ENCODE assay signal across 8 mouse cellular contexts in the genomic region with DNA sequence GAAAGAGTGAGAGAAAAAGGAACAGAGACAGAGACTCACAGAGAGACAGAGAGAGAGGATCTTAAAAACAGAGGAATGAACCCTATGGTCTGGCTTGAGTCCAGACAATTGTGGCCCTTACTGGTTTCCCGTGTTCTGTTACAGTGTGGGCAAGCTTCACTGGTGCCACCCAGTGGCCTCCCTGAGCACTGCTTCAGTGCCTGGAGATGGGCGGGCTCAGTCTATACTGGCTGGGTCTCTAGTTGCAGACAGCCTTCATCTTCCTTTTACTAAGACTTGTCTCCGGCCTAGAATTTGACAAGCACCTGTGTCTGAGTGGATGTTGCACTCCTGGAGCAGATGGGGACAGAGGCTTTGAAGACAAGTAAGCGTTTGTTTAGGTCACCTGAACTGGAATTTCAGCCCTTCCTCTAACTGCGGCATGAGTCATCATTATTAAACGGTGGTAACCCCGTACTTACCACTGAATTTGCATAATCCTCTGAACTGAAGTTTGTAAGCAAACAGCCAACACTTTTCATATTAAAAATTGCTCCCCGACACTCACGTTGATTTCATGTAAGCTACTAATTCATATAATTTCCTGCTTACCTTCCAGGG. TPM values are rescaled to one million over a fixed set of nuclear protein-coding genes. Genes with fewer than 3 reads are reported as not detected.
DNase-seq lines count a peak whose midpoint lies in the region; ATAC-seq lines count a peak whose summit lies in the region.

No protein-coding gene starts in this region.

- H3K27ac ChIP-seq in midbrain, embryonic 12.5 days (replicated peaks) = no peak overlapping the region

- ATAC-seq in midbrain, embryonic 12.5 days (ENCODE audit: low FRiP score, low read depth) = peak; percentile 58; the same call in 1 of the 2 replicates

- H3K4me3 ChIP-seq in midbrain, embryonic 12.5 days = no peak overlapping the region

- H3K36me3 ChIP-seq in midbrain, embryonic 12.5 days = no peaks in the 10 kb centered on the region

- H3K9ac ChIP-seq in midbrain, embryonic 12.5 days (replicated peaks) = no peak overlapping the region

- H3K9me3 ChIP-seq in midbrain, embryonic 12.5 days = no peaks in the 10 kb centered on the region

- H3K4me1 ChIP-seq in midbrain, embryonic 12.5 days = no peaks in the 10 kb centered on the region

- WGBS in midbrain, embryonic 12.5 days = 54% methylated on average over 9 of the region's 9 CpGs

- no peaks in the 10 kb centered on the region for H3K27me3 ChIP-seq in midbrain, embryonic 12.5 days

- intact Hi-C loops in left cerebral cortex, postnatal 4 days (cut with DNase I) = no loop called here

- DNase-seq in urinary bladder, adult 18-20 months (ENCODE audit: low spot score in 2 of 2) = peak; percentile 44 to 55
- DNase-seq in urinary bladder, postnatal 10 days (ENCODE audit: low spot score) = no peak
- peak; percentile 65 to 71 for DNase-seq in cerebellum, postnatal 36 days
- DNase-seq in gastrocnemius, adult 8-10 months (ENCODE audit: low spot score in 2 of 2) = peak; percentile 36 to 57
- DNase-seq in kidney, adult 11 months = peak; percentile 69
- peak; percentile 60 for DNase-seq in left cerebral cortex, postnatal 4 days
- peak; percentile 77 to 87 for DNase-seq in spleen, postnatal 10 days (ENCODE audit: low spot score in 2 of 2)

- no peak overlapping the region for H3K4me2 ChIP-seq in midbrain, embryonic 12.5 days (replicated peaks)

RNA-seq across cellular contexts. Expression of gene Il12a, which starts 18.9 kb away (rescaled TPM):
- total RNA-seq in gastrocnemius, adult 8-10 months (2022) = 10 to 100 TPM in 3 of 4 experiments, 1 to 10 TPM in 1; 8.7 to 12.5 (median 10.7) TPM
- total RNA-seq in left cerebral cortex, postnatal 4 days (2021) = not detected
- polyA plus RNA-seq in midbrain, embryonic 12.5 days (2016; fragmentation: Nextera tagmentation; extraction: Ambion mirVana) = not detected in 2 replicates

Comparison
In these comparisons a context has a peak if more than half of its experiments do, and no peak if none do; other contexts are left out.
1. RNA of gene Il12a, which starts 18.9 kb away (total RNA-seq): 8.7 to 12.5 TPM in gastrocnemius, adult 8-10 months; not detected in left cerebral cortex, postnatal 4 days; every median in the first group is over 4 times any median in the second.